Mouse (Mus musculus) limb, embryonic 12.5 days (tissue): ENCODE results near the gene Stac2. TPM values are rescaled to one million over a fixed set of nuclear protein-coding genes. Genes with fewer than 3 reads are reported as not detected.

Source experiments
- ATAC-seq: fragments of 200-750 bp; cut with Nextera tagmentation; 2 replicates; pipeline ENCODE4 v1.8.0; 2017; ENCODE audit warnings: low read depth, moderate TSS enrichment; ENCODE audit not compliant: insufficient number of reproducible peaks, insufficient read depth, low FRiP score, low TSS enrichment
- H3K27ac ChIP-seq: fragments of 300-500 bp; sonication (generic); 2 replicates; pipeline ENCODE4 v1.5.1; 2016; ENCODE audit warnings: mild to moderate bottlenecking, moderate library complexity
- H3K27me3 ChIP-seq: fragments of 300-500 bp; sonication (generic); 2 replicates; pipeline ENCODE4 v1.6.1; 2016; ENCODE audit warnings: mild to moderate bottlenecking, moderate library complexity
- H3K36me3 ChIP-seq: fragments of 300-500 bp; sonication (generic); 2 replicates; pipeline ENCODE4 v1.6.1; 2016; ENCODE audit warnings: mild to moderate bottlenecking, moderate library complexity
- H3K4me1 ChIP-seq: fragments of 300-500 bp; sonication (generic); replicated peaks from 2 replicates; pipeline ENCODE4 v1.6.1; 2016
- H3K4me2 ChIP-seq: fragments of 300-500 bp; sonication (generic); 2 replicates; pipeline ENCODE4 v1.6.1; 2016; ENCODE audit warnings: mild to moderate bottlenecking, moderate library complexity
- H3K4me3 ChIP-seq: fragments of 300-500 bp; sonication (generic); replicated peaks from 2 replicates; pipeline ENCODE4 v1.5.1; 2016; ENCODE audit warnings: mild to moderate bottlenecking
- H3K9ac ChIP-seq: fragments of 300-500 bp; sonication (generic); replicated peaks from 2 replicates; pipeline ENCODE4 v1.6.1; 2016; ENCODE audit warnings: mild to moderate bottlenecking, moderate library complexity
- H3K9me3 ChIP-seq: fragments of 300-500 bp; sonication (generic); 2 replicates; pipeline ENCODE4 v1.6.1; 2016; ENCODE audit warnings: mild to moderate bottlenecking, moderate library complexity
- WGBS: fragments of 180-500 bp; shearing (Covaris S2); methylation state at CpG from one replicate; pipeline ENCODE4 v1.1.7; 2016; 5-methylcytosine and 5-hydroxymethylcytosine counted together
- polyA plus RNA-seq: library from polyadenylated mRNA; unstranded; fragments of >200 nt; fragmentation: Nextera tagmentation; extraction: Ambion mirVana; gene quantifications from 2 replicates; pipeline ENCODE4 v1.2.1, GENCODE M21; 2016

Gene Stac2
- polyA plus RNA-seq, 1 experiment from 2014 or later: 0.31 TPM

- Histone ChIP-seq H3K9me3 (no peaks in the 10 kb centered on the region), H3K9ac (peak overlapping the region; percentile 86; the same call in 1 of the 2 replicates), H3K4me1 (peaks cover 33% of the 10 kb centered on the region), H3K27me3 (0 out of 2 replicates have a peak, but pooled peaks cover 4% of the 10 kb centered on the region), H3K4me2 (peak overlapping the region; percentile 81), H3K4me3 (peak overlapping the region; percentile 88), H3K36me3 (peaks cover 30% of the 10 kb centered on the region), H3K27ac (peak overlapping the region; percentile 92)
- 46% methylated on average over 2 of the region's 2 CpGs for WGBS
- 0 out of 2 replicates have a peak, but pooled peaks have one; percentile 3 for ATAC-seq
Measured at GRCm38 (mm10) chr11:98021118-98021517, 32.1 kb downstream of the Stac2 start.

DNA sequence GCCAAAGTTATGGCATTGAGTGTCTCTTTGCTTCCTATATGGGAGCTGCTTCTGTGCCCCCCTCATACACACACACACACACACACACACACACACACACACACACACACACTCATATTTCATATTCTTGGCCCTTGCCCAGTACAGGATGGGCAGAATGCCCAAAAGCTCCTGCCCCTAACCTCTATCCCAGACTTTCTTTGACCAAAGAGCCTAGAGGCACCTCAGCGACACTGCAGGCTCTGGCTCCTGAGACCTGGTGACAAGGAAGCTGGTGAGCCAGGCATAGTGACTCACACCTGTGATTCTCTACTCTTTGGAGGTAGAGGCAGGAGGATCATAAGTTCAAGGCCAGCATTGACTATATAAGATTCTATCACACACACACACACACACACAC, 32.6 kb downstream of the Stac2 start:
- WGBS: 63% methylated on average over 1 of the region's 1 CpGs
- no peak overlapping the region for H3K9ac ChIP-seq

DNA sequence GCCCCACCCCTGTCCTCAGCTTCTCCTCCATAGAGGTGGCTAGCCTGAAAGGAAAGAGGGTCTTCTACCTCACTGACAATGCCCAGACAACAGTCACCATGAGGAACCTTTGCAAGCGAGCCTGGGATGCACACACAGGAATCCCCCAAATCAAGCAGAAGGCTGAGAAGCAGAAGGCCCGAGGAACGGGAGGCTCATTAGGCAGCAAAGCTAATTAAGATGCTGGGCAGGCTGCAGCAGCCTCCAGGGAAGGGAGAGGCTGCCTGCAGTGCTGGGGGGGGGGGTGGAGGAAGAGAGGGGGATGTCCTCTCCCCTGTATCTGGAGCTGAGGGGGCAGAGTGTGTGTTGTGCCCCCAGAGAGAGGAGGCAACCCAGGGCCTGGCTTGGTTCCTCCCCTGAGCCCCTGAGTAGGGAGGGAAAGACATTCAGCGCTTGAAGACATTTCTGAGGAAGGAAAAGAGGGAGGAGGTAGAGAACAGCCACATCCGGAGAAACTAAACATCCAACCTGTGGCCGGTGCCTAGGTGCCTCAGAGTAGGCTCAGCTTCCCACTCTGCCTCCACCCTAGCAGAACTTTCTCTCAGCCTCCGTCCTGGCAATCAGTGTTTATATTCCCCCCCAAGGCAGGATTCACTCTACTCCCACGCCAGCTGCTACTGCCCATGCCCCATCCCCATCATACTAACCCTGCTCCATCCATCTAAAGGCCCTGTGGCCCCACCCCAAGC, 33.2 kb downstream of the Stac2 start:
- H3K4me3 ChIP-seq: peak overlapping the region; percentile 88; the same call in 1 of the 2 replicates
- H3K9me3 ChIP-seq: no peaks in the 10 kb centered on the region
- peaks cover 41% of the 10 kb centered on the region for H3K36me3 ChIP-seq
- 0 out of 2 replicates have a peak, but pooled peaks cover 4% of the 10 kb centered on the region for H3K27me3 ChIP-seq
- H3K4me2 ChIP-seq: peak overlapping the region; percentile 81
- ATAC-seq: no peak
- H3K4me1 ChIP-seq: peaks cover 27% of the 10 kb centered on the region
- H3K27ac ChIP-seq: no peak overlapping the region
- 25% methylated on average over 8 of the region's 8 CpGs for WGBS
- 0 out of 2 replicates have a peak overlapping the region, but pooled peaks have one; percentile 8 for H3K9ac ChIP-seq

More for the DNA sequence above, 32.6 kb downstream of the Stac2 start:
- no peak for ATAC-seq
- Histone ChIP-seq H3K4me3 (peak overlapping the region; percentile 88), H3K27ac (no peak overlapping the region), H3K36me3 (peaks cover 35% of the 10 kb centered on the region), H3K27me3 (0 out of 2 replicates have a peak, but pooled peaks cover 4% of the 10 kb centered on the region), H3K9me3 (no peaks in the 10 kb centered on the region), H3K4me1 (peaks cover 29% of the 10 kb centered on the region), H3K4me2 (peak overlapping the region; percentile 81)

- Histone ChIP-seq H3K36me3 (peaks cover 51% of the 10 kb centered on the region), H3K9ac (no peak overlapping the region; the same call in 1 of the 2 replicates), H3K4me1 (peaks cover 27% of the 10 kb centered on the region), H3K4me3 (no peak overlapping the region), H3K27ac (no peak overlapping the region), H3K9me3 (no peaks in the 10 kb centered on the region), H3K27me3 (0 out of 2 replicates have a peak, but pooled peaks cover 4% of the 10 kb centered on the region), H3K4me2 (0 out of 2 replicates have a peak overlapping the region, but pooled peaks have one; percentile 81)
- ATAC-seq: no peak
- 48% methylated on average over 10 of the region's 10 CpGs for WGBS
Measured at GRCm38 (mm10) chr11:98018858-98019641, 34.2 kb downstream of the Stac2 start.

DNA sequence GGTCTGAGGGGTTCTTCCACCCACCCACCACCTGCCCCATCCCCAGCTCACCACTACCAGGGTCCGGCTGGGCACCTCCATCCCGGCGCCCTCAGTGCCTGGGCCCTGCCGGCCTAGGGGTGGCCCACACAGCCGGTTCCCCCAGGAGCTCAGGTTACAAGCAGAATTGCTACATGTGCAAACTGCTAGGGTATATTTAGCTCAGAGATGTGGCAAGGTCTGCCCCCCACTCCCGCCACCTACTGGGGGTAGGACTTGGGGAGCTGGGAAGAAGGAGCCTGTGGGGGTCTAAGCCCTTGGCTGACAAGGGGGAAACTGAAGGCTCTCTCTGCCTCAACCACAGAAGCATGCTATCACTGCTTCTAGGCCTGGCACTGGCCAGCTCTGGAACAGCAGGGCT, 35.0 kb downstream of the Stac2 start:
- WGBS: 59% methylated on average over 6 of the region's 6 CpGs
- Histone ChIP-seq H3K36me3 (peaks cover 58% of the 10 kb centered on the region), H3K4me2 (no peak overlapping the region), H3K4me3 (no peak overlapping the region), H3K27me3 (0 out of 2 replicates have a peak, but pooled peaks cover 4% of the 10 kb centered on the region), H3K4me1 (peaks cover 27% of the 10 kb centered on the region), H3K27ac (no peak overlapping the region), H3K9ac (no peak overlapping the region), H3K9me3 (no peaks in the 10 kb centered on the region)
- ATAC-seq: no peak

- 69% methylated on average over 4 of the region's 4 CpGs for WGBS
- peaks cover 67% of the 10 kb centered on the region for H3K36me3 ChIP-seq
- H3K4me2 ChIP-seq: no peak overlapping the region
- no peaks in the 10 kb centered on the region for H3K9me3 ChIP-seq
- H3K4me3 ChIP-seq: no peak overlapping the region
- H3K27me3 ChIP-seq: 0 out of 2 replicates have a peak, but pooled peaks cover 10% of the 10 kb centered on the region
- H3K9ac ChIP-seq: no peak overlapping the region
- no peak overlapping the region for H3K27ac ChIP-seq
- no peak for ATAC-seq
- H3K4me1 ChIP-seq: peaks cover 26% of the 10 kb centered on the region
Measured at GRCm38 (mm10) chr11:98016824-98017223, 36.4 kb downstream of the Stac2 start.

DNA sequence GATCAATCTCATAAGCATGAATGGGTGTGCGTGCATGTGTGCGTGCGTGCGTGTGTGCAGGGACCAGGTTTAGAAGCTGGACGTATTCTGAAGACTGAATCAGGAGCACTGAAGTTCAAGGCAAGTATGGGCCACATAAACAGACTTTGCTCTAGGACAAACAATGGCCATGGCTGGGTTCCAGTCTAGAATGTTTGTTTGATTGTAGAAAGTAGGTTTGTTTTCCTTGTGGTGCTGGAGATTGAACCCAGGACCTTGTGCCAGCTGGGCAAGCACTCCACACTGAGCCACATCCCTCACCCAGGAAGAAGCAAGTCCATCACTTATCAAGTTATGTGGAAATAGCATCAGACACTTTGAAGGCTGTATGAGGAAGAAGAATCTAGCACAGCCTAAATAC, 37.1 kb downstream of the Stac2 start:
- H3K4me3 ChIP-seq: no peak overlapping the region
- H3K4me1 ChIP-seq: peaks cover 20% of the 10 kb centered on the region
- H3K27me3 ChIP-seq: peaks cover 10% of the 10 kb centered on the region; the same call in 1 of the 2 replicates
- H3K9ac ChIP-seq: no peak overlapping the region
- 96% methylated on average over 5 of the region's 5 CpGs for WGBS
- H3K9me3 ChIP-seq: no peaks in the 10 kb centered on the region
- no peak overlapping the region for H3K4me2 ChIP-seq
- peaks cover 74% of the 10 kb centered on the region for H3K36me3 ChIP-seq
- ATAC-seq: no peak
- no peak overlapping the region for H3K27ac ChIP-seq

DNA sequence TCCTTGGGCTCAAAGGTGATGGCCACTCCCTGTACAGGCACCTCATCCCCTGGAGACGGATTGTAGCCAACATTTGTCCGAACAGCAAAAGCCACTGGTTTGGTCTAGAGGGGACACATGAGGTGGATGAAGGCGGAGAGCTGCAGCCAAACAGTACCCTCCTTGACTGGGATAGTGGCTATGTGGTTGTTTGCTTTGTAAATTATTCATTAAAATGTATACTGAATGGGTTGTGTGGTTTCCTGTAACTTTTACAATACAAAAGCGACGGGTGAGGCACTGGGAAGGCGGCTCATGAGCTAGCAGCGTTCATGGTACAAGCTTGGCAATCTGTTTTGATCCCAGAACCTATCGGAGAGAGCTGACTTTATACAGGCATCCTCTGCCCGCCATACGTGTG, 40.4 kb downstream of the Stac2 start:
- WGBS: 75% methylated on average over 10 of the region's 10 CpGs
- Histone ChIP-seq H3K4me1 (no peaks in the 10 kb centered on the region), H3K27ac (no peak overlapping the region), H3K27me3 (peaks cover 6% of the 10 kb centered on the region; the same call in 1 of the 2 replicates), H3K36me3 (peaks cover 94% of the 10 kb centered on the region), H3K9me3 (no peaks in the 10 kb centered on the region), H3K4me3 (no peak overlapping the region), H3K9ac (no peak overlapping the region), H3K4me2 (no peak overlapping the region)
- ATAC-seq: no peak

DNA sequence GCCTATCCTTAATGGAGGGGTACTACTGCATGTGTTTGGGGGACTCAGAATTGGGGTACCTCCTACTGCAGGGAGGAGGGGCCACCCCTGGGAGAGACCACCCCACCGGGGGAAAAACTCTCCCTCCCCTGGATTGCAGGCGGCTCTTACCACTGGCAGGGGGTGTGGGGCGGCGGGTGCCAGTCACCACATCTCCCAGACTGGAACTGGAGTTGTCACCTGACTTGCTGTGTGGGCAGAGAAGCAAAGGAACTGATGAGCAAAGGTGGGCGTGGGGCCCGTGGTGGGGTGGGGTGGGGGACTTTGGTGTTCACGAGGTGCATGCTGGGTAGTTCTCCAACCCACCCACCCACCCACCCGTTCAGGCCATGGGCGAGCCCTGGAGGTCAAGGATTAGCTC, 41.5 kb downstream of the Stac2 start:
- H3K4me2 ChIP-seq: no peak overlapping the region
- no peaks in the 10 kb centered on the region for H3K9me3 ChIP-seq
- H3K36me3 ChIP-seq: peaks cover 94% of the 10 kb centered on the region
- H3K27me3 ChIP-seq: peaks cover 6% of the 10 kb centered on the region; the same call in 1 of the 2 replicates
- no peaks in the 10 kb centered on the region for H3K4me1 ChIP-seq
- H3K4me3 ChIP-seq: no peak overlapping the region
- 0 out of 2 replicates have a peak overlapping the region, but pooled peaks have one; percentile 9 for H3K9ac ChIP-seq
- ATAC-seq: no peak
- WGBS: 59% methylated on average over 9 of the region's 9 CpGs
- H3K27ac ChIP-seq: no peak overlapping the region

- no peak for ATAC-seq
- WGBS: 80% methylated on average over 11 of the region's 11 CpGs
- H3K4me2 ChIP-seq: no peak overlapping the region
- H3K36me3 ChIP-seq: peaks cover 84% of the 10 kb centered on the region
- H3K4me1 ChIP-seq: peaks cover 12% of the 10 kb centered on the region
- H3K9me3 ChIP-seq: no peaks in the 10 kb centered on the region
- H3K27ac ChIP-seq: no peak overlapping the region
- H3K27me3 ChIP-seq: peaks cover 11% of the 10 kb centered on the region
- H3K9ac ChIP-seq: no peak overlapping the region
- H3K4me3 ChIP-seq: no peak overlapping the region
Measured at GRCm38 (mm10) chr11:98008087-98008486, 45.2 kb downstream of the Stac2 start.

- WGBS: 84% methylated on average over 10 of the region's 10 CpGs
- peaks cover 28% of the 10 kb centered on the region for H3K27me3 ChIP-seq
- H3K4me1 ChIP-seq: peaks cover 36% of the 10 kb centered on the region
- no peak overlapping the region for H3K4me2 ChIP-seq
- ATAC-seq: no peak
- no peak overlapping the region for H3K27ac ChIP-seq
- H3K4me3 ChIP-seq: no peak overlapping the region
- no peaks in the 10 kb centered on the region for H3K9me3 ChIP-seq
- H3K9ac ChIP-seq: no peak overlapping the region
- H3K36me3 ChIP-seq: peaks cover 64% of the 10 kb centered on the region
Measured at GRCm38 (mm10) chr11:98005686-98006085, 47.6 kb downstream of the Stac2 start.
